Mouse (Mus musculus) MEL (cell line): ENCODE results near the gene Exoc4. TPM values are rescaled to one million over a fixed set of nuclear protein-coding genes. Genes with fewer than 3 reads are reported as not detected.
A peak's percentile ranks its signal among the peaks of the same experiment; 100 is the strongest.

Source experiments
- DNase-seq: peaks from one replicate; pipeline ENCODE4 v3.0.0; 2011; ENCODE audit warnings: low read depth, low spot score
- H3K27ac ChIP-seq: 2 replicates; pipeline ENCODE4 v1.5.1; 2012; ENCODE audit warnings: low read depth, mild to moderate bottlenecking, control low read depth, low read length, moderate library complexity; ENCODE audit not compliant: control insufficient read depth
- H3K27me3 ChIP-seq, 2 experiments: fragments of 150-350 bp in 1 of 2; sonication (generic) in 1 of 2; 2 replicates each; pipeline ENCODE4 v1.6.1; 2012; ENCODE audit warnings: low read length in 2 of 2, mild to moderate bottlenecking in 2 of 2, improper control_type of control experiment in 1 of 2, moderate library complexity in 1 of 2; ENCODE audit not compliant: insufficient read depth in 2 of 2, control insufficient read depth in 1 of 2
- H3K36me3 ChIP-seq, 2 experiments: 2 replicates each; pipeline ENCODE4 v1.6.1; 2012 to 2014; ENCODE audit warnings: low read length in 2 of 2, improper control_type of control experiment in 1 of 2, inconsistent platforms in 1 of 2, mild to moderate bottlenecking in 1 of 2; ENCODE audit not compliant: insufficient read depth in 2 of 2, control insufficient read depth in 1 of 2
- H3K4me1 ChIP-seq, 2 experiments: fragments of 150-350 bp in 1 of 2; sonication (generic) in 1 of 2; 2 replicates each; pipeline ENCODE4 v1.6.1; 2012; ENCODE audit warnings: low read length in 2 of 2, improper control_type of control experiment in 1 of 2, mild to moderate bottlenecking in 1 of 2; ENCODE audit not compliant: insufficient read depth in 2 of 2, control insufficient read depth in 1 of 2
- H3K4me3 ChIP-seq, 2 experiments: fragments of 150-350 bp in 1 of 2; sonication (generic) in 1 of 2; 2 replicates each; pipeline ENCODE4 v1.5.1; 2012; ENCODE audit warnings: low read depth in 2 of 2, low read length in 2 of 2, mild to moderate bottlenecking in 2 of 2, moderate library complexity in 2 of 2, control low read depth in 1 of 2, improper control_type of control experiment in 1 of 2; ENCODE audit not compliant: control insufficient read depth in 1 of 2, insufficient read depth in 1 of 2
- H3K79me2 ChIP-seq: 2 replicates; pipeline ENCODE4 v1.6.1; 2012; ENCODE audit warnings: mild to moderate bottlenecking, low read length, moderate library complexity; ENCODE audit not compliant: control insufficient read depth, poor library complexity, insufficient read depth
- H3K9ac ChIP-seq: 2 replicates; pipeline ENCODE4 v1.6.1; 2012; ENCODE audit warnings: low read depth, mild to moderate bottlenecking, control low read depth, low read length, moderate library complexity; ENCODE audit not compliant: control insufficient read depth, poor library complexity, severe bottlenecking
- H3K9me3 ChIP-seq: fragments of 150-350 bp; sonication (generic); replicated peaks from 2 replicates; pipeline ENCODE4 v1.6.1; 2012; ENCODE audit warnings: mild to moderate bottlenecking, low read length, improper control_type of control experiment, moderate library complexity; ENCODE audit not compliant: insufficient read depth
- CHD2 ChIP-seq: IDR thresholded peaks from 2 replicates; pipeline ENCODE4 v1.6.1; 2011; ENCODE audit warnings: low read length, improper control_type of control experiment
- CTCF ChIP-seq, 3 experiments: IDR thresholded peaks in 2 of 3; conservative IDR thresholded peaks in 1 of 3; 2 replicates each; pipeline ENCODE4 v1.5.1; 2011 to 2012; ENCODE audit warnings: low read length in 3 of 3, low read depth in 2 of 3, mild to moderate bottlenecking in 2 of 3, improper control_type of control experiment in 1 of 3, inconsistent platforms in 1 of 3, mixed read lengths in 1 of 3, moderate library complexity in 1 of 3; ENCODE audit not compliant: control insufficient read depth in 1 of 3, insufficient read depth in 1 of 3, poor library complexity in 1 of 3, severe bottlenecking in 1 of 3
- EP300 ChIP-seq, 2 experiments: IDR thresholded peaks; 2 replicates each; pipeline ENCODE4 v1.6.1; 2011; ENCODE audit warnings: improper control_type of control experiment in 2 of 2, low read length in 2 of 2, low read depth in 1 of 2, mild to moderate bottlenecking in 1 of 2
- GABPA ChIP-seq: IDR thresholded peaks from 2 replicates; pipeline ENCODE4 v1.6.1; 2012; ENCODE audit warnings: low read depth, mild to moderate bottlenecking, inconsistent platforms, low read length, improper control_type of control experiment, moderate library complexity
- GATA1 ChIP-seq: IDR thresholded peaks from 2 replicates; pipeline ENCODE4 v1.6.1; 2011; ENCODE audit warnings: low read depth, low read length, improper control_type of control experiment
- MAFK ChIP-seq: IDR thresholded peaks from 2 replicates; pipeline ENCODE4 v1.6.1; 2011; ENCODE audit warnings: low read depth, mild to moderate bottlenecking, low read length, improper control_type of control experiment, borderline replicate concordance
- MAX ChIP-seq: IDR thresholded peaks from 2 replicates; pipeline ENCODE4 v1.6.1; 2011; ENCODE audit warnings: low read length, improper control_type of control experiment
- MYB ChIP-seq: IDR thresholded peaks from 2 replicates; pipeline ENCODE4 v1.6.1; 2011; ENCODE audit warnings: mild to moderate bottlenecking, low read depth, low read length, improper control_type of control experiment
- MYC ChIP-seq: IDR thresholded peaks from 2 replicates; pipeline ENCODE4 v1.6.1; 2011; ENCODE audit warnings: low read depth, mild to moderate bottlenecking, low read length, improper control_type of control experiment, moderate library complexity
- NELFE ChIP-seq: IDR thresholded peaks from 2 replicates; pipeline ENCODE4 v1.6.1; 2011; ENCODE audit warnings: low read depth, low read length, improper control_type of control experiment
- POLR2AphosphoS2 ChIP-seq: IDR thresholded peaks from 2 replicates; pipeline ENCODE4 v1.6.1; 2011; ENCODE audit warnings: low read length, improper control_type of control experiment
- POLR2AphosphoS5 ChIP-seq: IDR thresholded peaks from 2 replicates; pipeline ENCODE4 v1.6.1; 2012; ENCODE audit warnings: low read depth, borderline replicate concordance, mild to moderate bottlenecking, inconsistent platforms, low read length, moderate library complexity, mixed read lengths
- RCOR1 ChIP-seq: IDR thresholded peaks from 2 replicates; pipeline ENCODE4 v1.6.1; 2012; ENCODE audit warnings: low read depth, mild to moderate bottlenecking, inconsistent platforms, low read length, improper control_type of control experiment
- SIN3A ChIP-seq: IDR thresholded peaks from 2 replicates; pipeline ENCODE4 v1.6.1; 2012; ENCODE audit warnings: low read length, improper control_type of control experiment, inconsistent platforms
- TBP ChIP-seq: IDR thresholded peaks from 2 replicates; pipeline ENCODE4 v1.8.0; 2011; ENCODE audit warnings: low read depth, low read length, improper control_type of control experiment
- UBTF ChIP-seq: IDR thresholded peaks from 2 replicates; pipeline ENCODE4 v1.6.1; 2012; ENCODE audit warnings: low read depth, mild to moderate bottlenecking, inconsistent platforms, low read length, improper control_type of control experiment, moderate library complexity, borderline replicate concordance; ENCODE audit not compliant: insufficient read depth
- polyA plus RNA-seq, 2 experiments: library from polyadenylated mRNA; stranded (reverse) in 1 of 2; unstranded in 1 of 2; fragments of >175 nt in 1 of 2; fragments of >200 nt in 1 of 2; gene quantifications; 2 replicates each; pipeline versions ENCODE4 v1.2.1 to v1.2.4; 2012; ENCODE audit warnings: low replicate concordance in 2 of 2, low read depth in 1 of 2; ENCODE audit not compliant: insufficient read length in 2 of 2, insufficient read depth in 1 of 2, missing spikeins in 1 of 2
- total RNA-seq: library from RNA; depleted of rRNA; stranded (reverse); fragments of 300-350 nt; gene quantifications from 2 replicates; pipeline ENCODE4 v1.2.3, GENCODE M21; 2012

The Exoc4 gene
- total and polyA plus RNA-seq, 3 experiments, result 16.4 to 22.6 TPM; not detected in 1

DNA sequence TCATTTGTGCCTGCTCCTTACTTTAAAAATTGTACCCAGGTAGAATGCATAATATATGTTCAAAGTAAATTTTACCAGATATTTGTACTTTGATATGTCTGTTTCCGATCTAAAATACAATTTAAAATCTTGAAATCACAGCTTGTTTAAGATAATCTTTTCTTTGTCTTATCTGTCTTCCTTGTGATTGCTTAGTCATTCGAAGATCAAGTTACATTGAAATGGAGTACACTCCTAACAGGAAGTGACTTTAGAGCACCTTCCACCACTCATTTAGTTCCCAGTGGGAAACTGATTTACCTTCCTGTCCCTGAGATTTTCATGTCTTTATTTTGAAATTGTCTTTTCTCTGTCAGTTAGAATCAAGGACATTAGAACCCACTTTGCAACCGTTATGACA lies 254.5 kb downstream of the Exoc4 start:
- no peaks in the 10 kb centered on the region for H3K4me1 ChIP-seq
- no peak overlapping the region for H3K27ac ChIP-seq
- H3K4me3 ChIP-seq, result no peak overlapping the region
- H3K36me3 ChIP-seq, result peaks cover 0 to 2% of the 10 kb centered on the region in 2 experiments; a peak in 1 of 4 replicates
- TF ChIP-seq POLR2AphosphoS5 (no peak), CTCF (IDR thresholded peaks at IDR 0.05 in 2 of 3, conservative IDR thresholded peaks at IDR 0.05 in 1 of 3; ENCODE audit: control insufficient read depth in 1 of 3, insufficient read depth in 1 of 3, low read depth in 2 of 3, low read length in 3 of 3, poor library complexity in 1 of 3, severe bottlenecking in 1 of 3) (no peak), EP300 (IDR thresholded peaks at IDR 0.05; ENCODE audit: low read depth in 1 of 2, low read length in 2 of 2) (no peak), TBP (no peak), SIN3A (no peak), UBTF (no peak), RCOR1 (peak; percentile 78), GATA1 (peak; percentile 57; the same call in 1 of the 2 replicates), MAFK (no peak), MYB (no peak), GABPA (no peak), NELFE (no peak)
- no peaks in the 10 kb centered on the region for H3K79me2 ChIP-seq
- no peaks in the 10 kb centered on the region for H3K27me3 ChIP-seq
- no peak for DNase-seq
- no peak overlapping the region for H3K9ac ChIP-seq
- H3K9me3 ChIP-seq, result no peaks in the 10 kb centered on the region

DNA sequence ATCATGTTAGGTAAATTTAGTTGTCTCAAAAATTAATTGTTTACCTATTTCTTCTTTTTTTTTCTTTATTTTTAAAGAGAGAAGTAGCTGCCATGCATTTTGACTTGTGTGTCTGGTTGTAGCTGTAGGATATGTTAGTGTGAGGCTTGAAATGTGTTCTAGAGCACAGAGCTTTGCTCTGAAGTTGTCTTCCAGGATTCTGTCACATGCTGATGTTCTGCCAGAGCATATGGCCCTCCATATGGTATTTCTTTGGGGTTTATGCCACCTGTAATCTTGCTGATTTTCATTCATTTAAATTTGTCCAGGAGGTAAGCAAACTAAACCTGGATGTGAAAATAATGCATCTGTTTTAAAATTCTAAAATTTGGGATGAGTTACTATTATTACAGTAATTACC lies 258.2 kb downstream of the Exoc4 start:
- Histone ChIP-seq H3K27ac (no peak overlapping the region), H3K4me3 (no peak overlapping the region), H3K9ac (no peak overlapping the region), H3K9me3 (no peaks in the 10 kb centered on the region), H3K36me3 (peaks cover 0 to 6% of the 10 kb centered on the region in 2 experiments; a peak in 2 of 4 replicates), H3K79me2 (no peaks in the 10 kb centered on the region), H3K27me3 (no peaks in the 10 kb centered on the region), H3K4me1 (0 out of 4 replicates have a peak, but pooled peaks cover 0 to 2% of the 10 kb centered on the region in 2 experiments)
- DNase-seq, result no peak
- TF ChIP-seq CTCF (IDR thresholded peaks at IDR 0.05 in 2 of 3, conservative IDR thresholded peaks at IDR 0.05 in 1 of 3; ENCODE audit: control insufficient read depth in 1 of 3, insufficient read depth in 1 of 3, low read depth in 2 of 3, low read length in 3 of 3, poor library complexity in 1 of 3, severe bottlenecking in 1 of 3), result no peak
- TF ChIP-seq MYC, result no peak
- no peak for TF ChIP-seq POLR2AphosphoS5
- no peak for TF ChIP-seq MAX
- no peak for TF ChIP-seq CHD2
- TF ChIP-seq POLR2AphosphoS2, result no peak
- TF ChIP-seq NELFE, result no peak
